Mouse (Mus musculus) lung, adult 2 months (tissue): ENCODE measurements around the gene Eif4b.

ENCODE experiments used
- CTCF ChIP-seq: fragments of 200-500 bp; IDR thresholded peaks from 2 replicates; pipeline ENCODE4 v1.5.1; 2011; ENCODE audit warnings: mild to moderate bottlenecking, low read length, control low read depth; ENCODE audit not compliant: insufficient read depth
- POLR2A ChIP-seq: fragments of 200-500 bp; IDR thresholded peaks from 2 replicates; pipeline ENCODE4 v1.6.1; 2011; ENCODE audit warnings: low read depth, mild to moderate bottlenecking, control low read depth, low read length, borderline replicate concordance; ENCODE audit errors: extremely low read depth

DNA sequence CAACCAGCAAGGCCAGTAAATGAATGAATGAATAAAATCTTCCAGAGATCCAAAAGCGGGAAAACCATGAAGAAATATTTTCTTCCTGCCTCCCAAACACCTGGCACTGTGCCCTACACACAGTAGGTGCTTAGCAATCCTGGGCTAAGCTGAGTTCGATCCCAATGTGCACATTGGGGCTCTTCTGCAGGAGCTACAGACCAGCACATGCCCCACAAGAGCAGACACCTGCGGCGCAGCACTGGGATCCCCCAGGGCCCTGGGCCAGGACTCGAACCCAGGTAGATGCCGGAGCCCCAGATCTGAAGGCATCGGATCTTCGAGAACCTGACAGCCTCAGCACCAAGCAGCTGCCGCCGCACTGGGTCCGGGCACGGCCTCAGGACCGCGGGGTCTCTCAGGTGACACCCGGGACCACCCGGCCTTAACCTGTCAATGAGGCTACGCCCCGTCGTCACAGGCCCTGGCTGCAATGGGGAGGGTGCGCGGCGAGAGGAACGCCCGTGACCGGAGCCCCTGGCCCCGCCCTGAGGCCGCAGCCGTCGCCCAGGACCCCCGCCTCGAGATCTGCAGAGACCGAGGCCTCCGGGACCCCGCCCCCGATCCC is 62.1 kb downstream of the Eif4b start:
- TF ChIP-seq CTCF (no peak), POLR2A (no peak)
